Mouse (Mus musculus): ENCODE measurements at regions not wholly inside any gene's neighbourhood (a gene's known extent, or its start where the extent isn't known, plus 50 kb on each side); places are given as distances from the start of the nearest gene placed in this dataset. TPM values are rescaled to one million over a fixed set of nuclear protein-coding genes. Genes with fewer than 3 reads are reported as not detected.

- H3K27me3 ChIP-seq (replicated peaks; ENCODE audit: control insufficient read depth, insufficient read depth, low read length): no peaks in the 10 kb centered on the region
- H3K4me3 ChIP-seq (ENCODE audit: low read depth, low read length): no peak overlapping the region
- H3K4me1 ChIP-seq (replicated peaks; ENCODE audit: control insufficient read depth, insufficient read depth, low read length): no peaks in the 10 kb centered on the region
- no peak overlapping the region for H3K4me2 ChIP-seq (replicated peaks; ENCODE audit: low read depth)
- H3K9me3 ChIP-seq (ENCODE audit: control insufficient read depth): no peaks in the 10 kb centered on the region
- no peaks in the 10 kb centered on the region for H3K36me3 ChIP-seq (ENCODE audit: control insufficient read depth, insufficient read depth)
- H3K27ac ChIP-seq (ENCODE audit: low read depth, low read length): no peak overlapping the region
- ATAC-seq: no peak
- 87% methylated on average over 4 of the region's 4 CpGs for WGBS
- no peak for TF ChIP-seq CTCF (IDR thresholded peaks at IDR 0.05; ENCODE audit: low read depth)
- H3K9ac ChIP-seq (ENCODE audit: low read depth, low read length): no peak overlapping the region
These were observed 51.1 kb upstream of the Dpyd start for GRCm38 (mm10) chr3:118510837-118511236.

- no peaks in the 10 kb centered on the region for H3K9me3 ChIP-seq (ENCODE audit: control insufficient read depth)
- 59% methylated on average over 7 of the region's 7 CpGs for WGBS
- no peaks in the 10 kb centered on the region for H3K36me3 ChIP-seq (ENCODE audit: control insufficient read depth, insufficient read depth)
- no peak overlapping the region for H3K27ac ChIP-seq (ENCODE audit: low read depth, low read length)
- no peak overlapping the region for H3K9ac ChIP-seq (ENCODE audit: low read depth, low read length)
- H3K4me3 ChIP-seq (ENCODE audit: low read depth, low read length): no peak overlapping the region
- no peaks in the 10 kb centered on the region for H3K4me1 ChIP-seq (replicated peaks; ENCODE audit: control insufficient read depth, insufficient read depth, low read length)
- no peaks in the 10 kb centered on the region for H3K27me3 ChIP-seq (replicated peaks; ENCODE audit: control insufficient read depth, insufficient read depth, low read length)
- no peak overlapping the region for H3K4me2 ChIP-seq (replicated peaks; ENCODE audit: low read depth)
- no peak for ATAC-seq
- TF ChIP-seq CTCF (IDR thresholded peaks at IDR 0.05; ENCODE audit: low read depth): no peak
These were observed 50.0 kb upstream of the Dpyd start for GRCm38 (mm10) chr3:118511969-118512368.

MicroRNAs in the stretch of these regions (microRNA counts, 519-probe panel; counts per million panel counts)
- microRNA mmu-miR-137: 4,390 counts per million, percentile 66 among the panel's probes with 10 or more counts

Small RNA genes in the stretch of these regions (microRNA-seq; reads per million reads assigned to microRNA genes)
- gene Gm24155 (not detected), gene Mir137 (1,315 reads per million, percentile 78 among the genes with 10 or more reads in this experiment)

Data from intestine, postnatal 0 days (tissue).